Mouse (Mus musculus): ENCODE measurements around the gene Zfp385c. TPM values are rescaled to one million over a fixed set of nuclear protein-coding genes. Genes with fewer than 3 reads are reported as not detected.

Gene Zfp385c
- polyA plus RNA-seq, 1 experiment from 2014 or later = not detected

DNA sequence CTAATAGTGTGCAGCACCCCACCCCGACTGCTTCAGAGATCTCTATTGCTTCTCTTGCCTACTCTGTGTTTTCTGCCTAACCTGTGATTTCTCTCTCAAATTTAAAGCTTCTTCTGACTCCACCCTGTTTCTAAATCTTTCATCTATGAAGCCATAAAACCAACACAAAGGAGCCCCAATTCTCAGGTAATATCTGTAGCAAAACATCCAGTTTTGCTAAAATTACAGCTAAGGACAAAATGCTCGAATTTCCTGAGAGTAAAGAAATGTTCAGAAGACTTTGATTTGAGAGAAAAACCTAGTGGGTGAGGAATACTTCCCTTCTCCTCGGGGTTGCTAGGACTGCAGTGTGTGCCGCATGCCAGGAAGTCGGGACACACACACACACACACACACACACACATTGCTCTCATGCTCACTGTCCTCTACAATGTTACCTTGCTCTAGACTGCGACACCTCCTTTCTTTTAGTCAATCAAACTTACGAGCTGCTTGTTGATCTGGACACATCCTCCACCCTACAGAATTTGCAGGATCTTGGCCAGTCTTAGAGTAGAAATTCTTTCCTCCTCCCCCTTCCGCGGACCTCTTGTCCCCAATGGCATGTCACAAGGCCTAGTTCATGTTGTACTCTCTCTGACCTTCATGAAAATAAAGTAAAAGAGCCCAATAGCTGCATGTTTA, 82.1 kb downstream of the Zfp385c start:
- Histone ChIP-seq H3K36me3 (peaks cover 25% of the 10 kb centered on the region), H3K9me3 (replicated peaks) (no peaks in the 10 kb centered on the region), H3K27ac (no peak overlapping the region), H3K27me3 (no peaks in the 10 kb centered on the region), H3K4me1 (replicated peaks) (peaks cover 36% of the 10 kb centered on the region), H3K4me2 (no peak overlapping the region), H3K4me3 (replicated peaks) (no peak overlapping the region), H3K9ac (no peak overlapping the region)
- DNase-seq = no peak
- 69% methylated on average over 9 of the region's 9 CpGs for WGBS (ENCODE audit: insufficient replicate concordance)
- ATAC-seq (ENCODE audit: low read depth) = no peak

DNA sequence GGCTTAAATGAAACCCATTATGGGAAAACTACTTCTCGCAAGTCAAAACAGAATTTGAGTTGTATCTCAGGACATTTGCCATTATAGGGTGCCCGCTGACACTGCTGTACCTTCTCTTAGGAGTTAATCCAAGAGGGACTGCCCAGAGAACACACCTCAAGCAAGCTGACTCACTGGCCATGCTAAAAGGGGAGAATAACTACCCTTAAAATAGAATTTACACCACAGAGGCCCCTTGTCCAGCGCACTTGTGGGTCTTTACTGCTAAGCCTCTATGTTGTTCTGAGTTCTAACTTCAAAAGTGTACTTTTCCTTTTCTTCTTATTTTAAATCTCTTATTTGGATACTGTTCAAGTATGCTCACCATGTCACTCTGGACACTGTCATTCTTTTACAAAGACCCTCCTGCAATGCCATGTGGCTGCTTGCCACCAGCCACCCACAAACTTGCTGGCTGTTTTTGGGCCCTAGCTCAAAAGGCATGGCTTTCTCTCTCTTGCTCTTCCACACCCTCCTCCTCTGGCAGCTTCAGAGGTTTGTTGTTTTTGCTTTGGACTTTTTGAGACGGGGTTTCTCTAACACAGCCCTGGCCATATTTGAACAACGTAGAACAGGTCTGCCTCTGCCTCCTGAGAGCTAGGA, 82.8 kb downstream of the Zfp385c start:
- ATAC-seq (ENCODE audit: low read depth) (no peak), DNase-seq (no peak)
- Histone ChIP-seq H3K9me3 (replicated peaks) (no peaks in the 10 kb centered on the region), H3K27ac (no peak overlapping the region), H3K4me2 (no peak overlapping the region), H3K9ac (no peak overlapping the region), H3K4me1 (replicated peaks) (peaks cover 32% of the 10 kb centered on the region), H3K4me3 (replicated peaks) (no peak overlapping the region), H3K36me3 (peaks cover 25% of the 10 kb centered on the region), H3K27me3 (no peaks in the 10 kb centered on the region)
- 77% methylated on average over 5 of the region's 5 CpGs for WGBS (ENCODE audit: insufficient replicate concordance)

DNA sequence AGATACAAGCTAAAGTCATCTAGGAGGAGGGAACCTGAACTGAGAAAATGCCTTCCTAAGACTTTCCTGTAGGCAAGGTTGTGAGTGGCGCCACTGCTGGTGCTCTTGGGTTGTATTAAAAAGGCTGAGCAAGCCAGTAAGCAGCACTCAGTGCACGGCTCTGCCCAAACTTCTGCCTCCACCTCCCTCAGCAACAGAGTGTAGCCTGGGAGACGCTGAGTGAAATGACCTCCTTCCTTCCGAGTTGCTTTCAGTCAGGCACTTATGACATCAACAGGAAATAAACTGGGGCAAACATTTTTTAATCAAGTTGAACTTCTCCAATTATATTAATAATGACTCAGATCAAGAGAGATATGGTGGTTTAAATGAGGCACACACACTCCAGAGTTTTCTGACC, 83.5 kb downstream of the Zfp385c start:
- Histone ChIP-seq H3K4me1 (replicated peaks) (peaks cover 33% of the 10 kb centered on the region), H3K27ac (no peak overlapping the region), H3K9me3 (replicated peaks) (no peaks in the 10 kb centered on the region), H3K36me3 (peaks cover 25% of the 10 kb centered on the region), H3K4me3 (replicated peaks) (no peak overlapping the region), H3K9ac (no peak overlapping the region), H3K4me2 (no peak overlapping the region), H3K27me3 (no peaks in the 10 kb centered on the region)
- DNase-seq = no peak
- 56% methylated on average over 4 of the region's 4 CpGs for WGBS (ENCODE audit: insufficient replicate concordance)
- no peak for ATAC-seq (ENCODE audit: low read depth)

DNA sequence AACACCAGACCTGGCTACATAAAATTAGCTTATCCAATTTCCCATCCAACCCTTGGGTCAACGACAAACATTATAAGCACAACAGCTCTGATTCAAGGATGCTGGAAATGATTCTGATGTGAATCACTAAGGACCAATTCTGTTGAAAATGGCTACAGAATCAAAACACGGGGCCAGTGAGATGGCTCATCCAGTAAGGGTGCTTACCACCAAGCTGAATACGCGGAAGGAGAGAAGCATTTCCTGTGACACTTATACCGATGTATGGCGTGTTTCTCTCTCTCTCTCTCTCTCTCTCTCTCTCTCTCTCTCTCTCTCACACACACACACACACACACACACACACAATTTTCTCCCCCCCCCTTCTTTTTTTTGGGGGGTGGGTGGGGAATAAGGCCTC, 85.1 kb downstream of the Zfp385c start:
- no peak for DNase-seq
- Histone ChIP-seq H3K4me1 (replicated peaks) (peaks cover 37% of the 10 kb centered on the region), H3K9me3 (replicated peaks) (no peaks in the 10 kb centered on the region), H3K4me3 (replicated peaks) (no peak overlapping the region), H3K9ac (no peak overlapping the region), H3K36me3 (peaks cover 25% of the 10 kb centered on the region), H3K27ac (no peak overlapping the region), H3K4me2 (no peak overlapping the region), H3K27me3 (no peaks in the 10 kb centered on the region)
- WGBS (ENCODE audit: insufficient replicate concordance) = 83% methylated on average over 6 of the region's 6 CpGs
- ATAC-seq (ENCODE audit: low read depth) = no peak

DNA sequence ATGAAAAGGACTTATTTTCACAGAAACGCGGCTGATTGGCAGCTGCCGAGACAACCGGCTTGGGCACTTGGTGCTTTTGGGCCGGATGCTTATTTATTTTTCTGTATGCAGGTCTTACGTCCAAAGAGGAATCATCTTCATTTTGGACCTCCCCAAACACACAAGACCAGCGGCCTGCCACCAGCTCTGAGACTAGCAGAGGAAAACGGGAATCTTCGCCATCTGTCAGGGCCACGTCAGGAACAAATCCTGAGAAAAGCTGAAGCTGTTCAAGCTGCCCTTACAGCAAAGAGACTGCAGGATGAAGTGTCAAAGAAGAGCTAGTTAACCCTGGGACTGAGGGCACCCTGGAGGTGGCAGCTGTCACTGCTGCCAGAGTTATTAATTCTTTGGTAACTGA, 86.8 kb downstream of the Zfp385c start:
- Histone ChIP-seq H3K27ac (no peak overlapping the region), H3K36me3 (peaks cover 29% of the 10 kb centered on the region), H3K9ac (no peak overlapping the region), H3K4me2 (no peak overlapping the region), H3K4me3 (replicated peaks) (no peak overlapping the region), H3K9me3 (replicated peaks) (no peaks in the 10 kb centered on the region), H3K27me3 (no peaks in the 10 kb centered on the region), H3K4me1 (replicated peaks) (peaks cover 33% of the 10 kb centered on the region)
- DNase-seq = no peak
- no peak for ATAC-seq (ENCODE audit: low read depth)
- WGBS (ENCODE audit: insufficient replicate concordance) = 86% methylated on average over 10 of the region's 10 CpGs

DNA sequence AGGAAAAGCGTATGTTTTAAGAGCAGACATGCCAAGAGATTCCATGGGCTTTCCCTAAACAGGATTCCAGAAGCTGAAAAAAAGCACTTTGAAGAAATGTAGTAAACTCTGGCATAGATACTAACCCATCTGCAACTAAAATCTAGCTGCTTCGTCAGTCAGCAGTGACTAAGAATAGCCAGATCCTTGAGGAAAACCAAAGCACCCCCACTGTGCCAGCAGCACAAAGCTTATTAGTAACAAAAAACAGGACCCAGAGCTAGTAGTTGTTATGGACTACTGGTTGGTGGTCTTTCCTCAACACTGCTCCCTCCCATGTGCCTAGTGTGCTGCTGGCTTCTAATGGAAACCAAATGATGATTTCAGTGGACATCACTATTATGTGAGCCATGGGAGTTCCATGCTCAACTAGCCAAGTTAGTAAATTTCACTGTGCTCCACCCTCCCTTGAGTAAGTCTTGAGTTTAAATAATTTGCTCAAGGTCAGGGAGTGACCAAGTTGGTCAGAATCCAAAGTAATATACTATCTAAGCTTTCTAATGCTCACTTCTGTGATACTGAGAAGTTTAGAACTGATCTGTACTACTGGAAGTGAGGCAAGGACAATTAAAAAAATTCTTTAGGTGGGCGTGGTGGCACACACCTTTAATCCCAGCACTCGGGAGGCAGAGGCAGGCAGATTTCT, 87.8 kb downstream of the Zfp385c start:
- Histone ChIP-seq H3K4me1 (replicated peaks) (peaks cover 23% of the 10 kb centered on the region), H3K27me3 (no peaks in the 10 kb centered on the region), H3K4me3 (replicated peaks) (no peak overlapping the region), H3K36me3 (peaks cover 34% of the 10 kb centered on the region), H3K9me3 (replicated peaks) (no peaks in the 10 kb centered on the region), H3K27ac (no peak overlapping the region), H3K9ac (no peak overlapping the region), H3K4me2 (no peak overlapping the region)
- 73% methylated on average over 4 of the region's 4 CpGs for WGBS (ENCODE audit: insufficient replicate concordance)
- DNase-seq = no peak
- no peak for ATAC-seq (ENCODE audit: low read depth)

DNA sequence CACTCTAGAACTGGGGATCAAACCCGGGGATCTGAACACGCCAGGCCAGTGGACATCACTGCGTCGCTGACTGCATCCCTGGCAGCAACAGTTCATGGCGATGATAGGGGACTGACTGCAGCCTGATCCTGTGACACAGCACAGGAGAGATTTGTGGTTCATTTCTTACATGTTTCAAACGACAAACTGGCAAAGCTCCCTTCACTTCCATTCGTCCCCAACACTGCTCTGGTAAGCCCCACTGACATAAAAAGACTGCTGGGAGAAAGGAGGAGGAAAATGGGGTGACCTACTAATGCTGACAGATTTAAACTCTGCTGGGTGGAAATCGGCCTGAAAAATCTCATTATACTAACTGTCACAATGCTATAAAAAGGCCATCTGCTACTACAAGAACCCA, 88.4 kb downstream of the Zfp385c start:
- Histone ChIP-seq H3K27me3 (no peaks in the 10 kb centered on the region), H3K4me2 (no peak overlapping the region), H3K4me3 (replicated peaks) (no peak overlapping the region), H3K4me1 (replicated peaks) (peaks cover 20% of the 10 kb centered on the region), H3K27ac (peak overlapping the region; percentile 24; the same call in 1 of the 2 replicates), H3K36me3 (peaks cover 41% of the 10 kb centered on the region), H3K9ac (no peak overlapping the region), H3K9me3 (replicated peaks) (no peaks in the 10 kb centered on the region)
- DNase-seq (no peak), ATAC-seq (ENCODE audit: low read depth) (no peak)
- 77% methylated on average over 8 of the region's 8 CpGs for WGBS (ENCODE audit: insufficient replicate concordance)

DNA sequence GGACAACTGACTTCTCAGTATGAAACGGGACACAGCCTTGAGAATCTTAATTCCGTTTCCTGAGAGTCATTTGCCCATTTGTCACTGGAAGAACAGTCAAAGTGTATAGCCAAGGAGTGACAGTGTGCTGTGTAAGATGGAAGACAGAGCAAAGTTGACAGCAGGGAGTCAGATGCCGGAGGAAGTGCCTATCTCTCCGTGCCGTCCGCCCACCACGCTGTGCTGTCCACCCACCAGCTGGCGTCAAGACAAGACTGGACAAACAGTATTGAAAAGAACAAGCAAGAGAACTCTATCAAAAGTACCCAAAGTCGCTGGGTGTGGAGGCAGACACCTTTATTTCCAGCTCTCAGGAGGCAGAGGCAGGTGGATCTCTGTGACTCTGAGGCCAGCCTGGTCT, 89.1 kb downstream of the Zfp385c start:
- H3K4me2 ChIP-seq = no peak overlapping the region
- H3K27ac ChIP-seq = no peak overlapping the region
- H3K9me3 ChIP-seq (replicated peaks) = no peaks in the 10 kb centered on the region
- peaks cover 20% of the 10 kb centered on the region for H3K4me1 ChIP-seq (replicated peaks)
- peaks cover 44% of the 10 kb centered on the region for H3K36me3 ChIP-seq
- H3K4me3 ChIP-seq (replicated peaks) = no peak overlapping the region
- ATAC-seq (ENCODE audit: low read depth) = no peak
- 71% methylated on average over 9 of the region's 9 CpGs for WGBS (ENCODE audit: insufficient replicate concordance)
- DNase-seq = no peak
- H3K27me3 ChIP-seq = no peaks in the 10 kb centered on the region
- H3K9ac ChIP-seq = no peak overlapping the region

DNA sequence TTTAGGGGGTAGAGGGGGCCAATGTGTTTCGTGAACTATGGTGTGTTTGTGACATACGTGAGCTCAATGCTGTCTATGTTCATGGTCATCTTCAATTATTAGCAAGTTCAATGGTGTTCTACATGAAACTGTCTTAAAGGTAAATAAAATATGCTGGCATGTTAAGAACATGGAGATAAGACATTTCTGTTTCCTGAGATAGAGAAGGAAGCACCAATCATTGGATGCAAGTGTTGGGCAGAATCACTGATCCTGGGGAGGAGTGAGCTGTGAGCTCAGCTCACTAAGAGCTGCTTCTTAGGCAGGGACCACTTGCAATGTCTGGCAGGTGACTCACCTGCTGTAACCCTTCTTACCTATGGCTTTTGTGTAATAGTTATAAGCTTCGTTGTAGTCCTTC, 90.9 kb downstream of the Zfp385c start:
- no peaks in the 10 kb centered on the region for H3K27me3 ChIP-seq

DNA sequence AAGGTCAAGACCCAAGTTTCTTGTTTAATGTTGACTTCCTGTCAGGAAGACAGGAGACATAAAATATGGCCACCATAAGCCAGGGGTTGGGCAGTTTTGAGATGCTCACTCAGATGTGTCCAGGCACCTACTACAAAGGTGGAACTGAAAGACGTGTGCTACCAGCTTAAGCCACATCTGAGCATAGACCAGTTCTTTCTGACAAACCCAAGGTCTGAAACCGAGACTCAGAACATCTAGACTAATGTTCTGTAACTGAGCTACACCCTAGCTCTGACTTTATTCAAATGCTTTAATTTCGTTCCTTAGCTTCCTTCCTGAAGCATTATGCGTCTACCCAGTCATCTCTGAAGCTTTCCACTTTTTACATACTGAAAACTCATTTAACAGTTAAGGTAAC, 94.2 kb downstream of the Zfp385c start:
- peaks cover 88% of the 10 kb centered on the region for H3K36me3 ChIP-seq
- no peaks in the 10 kb centered on the region for H3K27me3 ChIP-seq
- no peak overlapping the region for H3K4me3 ChIP-seq (replicated peaks)
- no peak overlapping the region for H3K27ac ChIP-seq
- 84% methylated on average over 4 of the region's 4 CpGs for WGBS (ENCODE audit: insufficient replicate concordance)
- no peak overlapping the region for H3K4me2 ChIP-seq
- H3K4me1 ChIP-seq (replicated peaks) = peaks cover 11% of the 10 kb centered on the region
- ATAC-seq (ENCODE audit: low read depth) (no peak), DNase-seq (no peak)
- H3K9me3 ChIP-seq (replicated peaks) = no peaks in the 10 kb centered on the region
- H3K9ac ChIP-seq = no peak overlapping the region

More for the DNA sequence above, 90.9 kb downstream of the Zfp385c start:
- Histone ChIP-seq H3K4me2 (no peak overlapping the region), H3K36me3 (peaks cover 55% of the 10 kb centered on the region), H3K9me3 (replicated peaks) (no peaks in the 10 kb centered on the region), H3K4me3 (replicated peaks) (no peak overlapping the region), H3K27ac (no peak overlapping the region), H3K4me1 (replicated peaks) (peaks cover 20% of the 10 kb centered on the region), H3K9ac (no peak overlapping the region)
- WGBS (ENCODE audit: insufficient replicate concordance) = 80% methylated on average over 3 of the region's 3 CpGs
- ATAC-seq (ENCODE audit: low read depth) = no peak
- no peak for DNase-seq

DNA sequence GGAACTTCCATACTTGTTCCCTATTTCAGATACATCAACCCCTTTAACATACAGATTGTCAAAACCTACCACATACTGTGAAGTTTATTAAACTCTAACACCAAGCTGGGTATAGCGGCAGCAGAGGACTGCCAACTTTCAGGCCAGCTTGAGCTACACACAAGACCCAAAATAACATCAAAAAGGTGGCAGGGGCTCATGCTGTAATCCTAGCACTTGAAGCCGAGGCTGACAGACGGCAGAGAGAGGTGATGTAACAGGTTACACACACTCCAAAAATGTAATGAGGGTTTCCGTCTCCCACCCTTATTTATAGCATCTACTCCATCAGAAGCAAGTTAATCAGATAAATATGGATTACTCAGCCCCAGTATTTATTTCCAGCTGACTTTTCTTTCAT, 96.7 kb downstream of the Zfp385c start:
- ATAC-seq (ENCODE audit: low read depth) (no peak), DNase-seq (no peak)
- Histone ChIP-seq H3K9me3 (replicated peaks) (no peaks in the 10 kb centered on the region), H3K36me3 (peaks cover 99% of the 10 kb centered on the region), H3K27me3 (no peaks in the 10 kb centered on the region), H3K4me2 (no peak overlapping the region), H3K4me3 (replicated peaks) (no peak overlapping the region), H3K4me1 (replicated peaks) (no peaks in the 10 kb centered on the region), H3K27ac (no peak overlapping the region), H3K9ac (no peak overlapping the region)
- 86% methylated on average over 4 of the region's 4 CpGs for WGBS (ENCODE audit: insufficient replicate concordance)
